Mouse (Mus musculus): ENCODE measurements at regions not wholly inside any gene's neighbourhood (a gene's known extent, or its start where the extent isn't known, plus 50 kb on each side); places are given as distances from the start of the nearest gene placed in this dataset.
A peak's percentile ranks its signal among the peaks of the same experiment; 100 is the strongest.

GRCm38 (mm10) chr13:93243076-93243475 is 50.9 kb upstream of the Tent2 start:
- Histone ChIP-seq H3K36me3 (replicated peaks; ENCODE audit: low read length) (no peaks in the 10 kb centered on the region), H3K4me3 (replicated peaks) (peak overlapping the region; percentile 3), H3K4me1 (peaks cover 5% of the 10 kb centered on the region; the same call in 1 of the 2 replicates), H3K9me3 (no peaks in the 10 kb centered on the region), H3K27me3 (replicated peaks) (no peaks in the 10 kb centered on the region)
- no peak for TF ChIP-seq GATA1 (IDR thresholded peaks at IDR 0.05; ENCODE audit: borderline replicate concordance, low read length)
- no peak for TF ChIP-seq FLI1 (IDR thresholded peaks at IDR 0.05; ENCODE audit: low read length)

- no peak overlapping the region for H3K4me3 ChIP-seq (replicated peaks)
- H3K4me1 ChIP-seq, result peaks cover 6% of the 10 kb centered on the region; the same call in 1 of the 2 replicates
- no peaks in the 10 kb centered on the region for H3K27me3 ChIP-seq (replicated peaks)
- no peaks in the 10 kb centered on the region for H3K9me3 ChIP-seq
- no peaks in the 10 kb centered on the region for H3K36me3 ChIP-seq (replicated peaks; ENCODE audit: low read length)
- no peak for TF ChIP-seq GATA1 (IDR thresholded peaks at IDR 0.05; ENCODE audit: borderline replicate concordance, low read length)
- no peak for TF ChIP-seq FLI1 (IDR thresholded peaks at IDR 0.05; ENCODE audit: low read length)
Measured at GRCm38 (mm10) chr13:93248711-93249110, 50.7 kb upstream of the Homer1 start.

All from megakaryocyte, embryonic 14.5 days (primary cell).